Mouse (Mus musculus) hindbrain, embryonic 10.5 days (tissue): ENCODE measurements around the gene Proca1. TPM values are rescaled to one million over a fixed set of nuclear protein-coding genes. Genes with fewer than 3 reads are reported as not detected.

ENCODE experiments used
- DNase-seq: peaks from one replicate; pipeline ENCODE4 v3.0.0-alpha.2; 2017; ENCODE audit warnings: low spot score
- H3K27ac ChIP-seq: fragments of 300-500 bp; sonication (generic); 2 replicates; pipeline ENCODE4 v1.5.1; 2016; ENCODE audit warnings: mild to moderate bottlenecking, moderate library complexity
- H3K27me3 ChIP-seq: fragments of 300-500 bp; sonication (generic); 2 replicates; pipeline ENCODE4 v1.6.1; 2016; ENCODE audit warnings: mild to moderate bottlenecking; ENCODE audit not compliant: poor library complexity, insufficient read depth, severe bottlenecking
- H3K36me3 ChIP-seq: fragments of 300-500 bp; sonication (generic); 2 replicates; pipeline ENCODE4 v1.6.1; 2016; ENCODE audit warnings: mild to moderate bottlenecking, moderate library complexity
- H3K4me1 ChIP-seq: fragments of 300-500 bp; sonication (generic); replicated peaks from 2 replicates; pipeline ENCODE4 v1.6.1; 2016; ENCODE audit warnings: mild to moderate bottlenecking
- H3K4me3 ChIP-seq: fragments of 300-500 bp; sonication (generic); 2 replicates; pipeline ENCODE4 v1.5.1; 2016; ENCODE audit warnings: mild to moderate bottlenecking, moderate library complexity
- H3K9me3 ChIP-seq: fragments of 300-500 bp; sonication (generic); 2 replicates; pipeline ENCODE4 v1.6.1; 2016; ENCODE audit warnings: mild to moderate bottlenecking, moderate library complexity
- WGBS: fragments of 180-500 bp; shearing (Covaris S2); methylation state at CpG from one replicate; pipeline ENCODE4 v1.1.7; 2016; 5-methylcytosine and 5-hydroxymethylcytosine counted together
- polyA plus RNA-seq: library from polyadenylated mRNA; unstranded; fragments of >200 nt; fragmentation: Nextera tagmentation; extraction: Ambion mirVana; gene quantifications from 2 replicates; pipeline ENCODE4 v1.2.1, GENCODE M21; 2016

Proca1 gene
- polyA plus RNA-seq = 1.6 and 1.8 TPM in 2 replicates

- Histone ChIP-seq H3K27me3 (0 out of 2 replicates have a peak, but pooled peaks cover 3% of the 10 kb centered on the region), H3K4me3 (peak within 1 kb of the TSS; percentile 57), H3K9me3 (no peaks in the 10 kb centered on the region), H3K4me1 (peaks cover 42% of the 10 kb centered on the region), H3K36me3 (peaks cover 37% of the 10 kb centered on the region), H3K27ac (no peak within 1 kb of the TSS)
- DNase-seq = no peak
- WGBS = 88% methylated on average over 1 of the region's 1 CpGs
Observed at GRCm38 (mm10) chr11:78193113-78193512, at the start of gene Proca1. Proca1 (plus strand) TSS chr11:78193392.

- Histone ChIP-seq H3K27me3 (no peaks in the 10 kb centered on the region), H3K9me3 (no peaks in the 10 kb centered on the region), H3K27ac (no peak overlapping the region), H3K4me3 (no peak overlapping the region), H3K4me1 (0 out of 2 replicates have a peak, but pooled peaks cover 3% of the 10 kb centered on the region), H3K36me3 (peaks cover 58% of the 10 kb centered on the region)
- 85% methylated on average over 2 of the region's 2 CpGs for WGBS
- no peak for DNase-seq
Observed at GRCm38 (mm10) chr11:78143520-78143919, 49.7 kb upstream of the Proca1 start.

- Histone ChIP-seq H3K4me3 (no peak overlapping the region), H3K27me3 (no peaks in the 10 kb centered on the region), H3K9me3 (no peaks in the 10 kb centered on the region), H3K36me3 (peaks cover 82% of the 10 kb centered on the region), H3K27ac (no peak overlapping the region), H3K4me1 (0 out of 2 replicates have a peak, but pooled peaks cover 3% of the 10 kb centered on the region)
- DNase-seq = no peak
- 92% methylated on average over 5 of the region's 5 CpGs for WGBS
Observed at GRCm38 (mm10) chr11:78146168-78146567, 47.0 kb upstream of the Proca1 start.

- peaks cover 89% of the 10 kb centered on the region for H3K36me3 ChIP-seq
- no peaks in the 10 kb centered on the region for H3K27me3 ChIP-seq
- H3K27ac ChIP-seq = no peak overlapping the region
- 91% methylated on average over 6 of the region's 6 CpGs for WGBS
- no peaks in the 10 kb centered on the region for H3K9me3 ChIP-seq
- no peak overlapping the region for H3K4me3 ChIP-seq
- 0 out of 2 replicates have a peak, but pooled peaks cover 3% of the 10 kb centered on the region for H3K4me1 ChIP-seq
- no peak for DNase-seq
Observed at GRCm38 (mm10) chr11:78146707-78147543, 46.3 kb upstream of the Proca1 start.

- Histone ChIP-seq H3K9me3 (no peaks in the 10 kb centered on the region), H3K4me3 (no peak overlapping the region), H3K4me1 (0 out of 2 replicates have a peak, but pooled peaks cover 5% of the 10 kb centered on the region), H3K27me3 (no peaks in the 10 kb centered on the region), H3K36me3 (peaks cover 97% of the 10 kb centered on the region), H3K27ac (no peak overlapping the region)
- DNase-seq = no peak
- WGBS = 31% methylated on average over 1 of the region's 1 CpGs
Observed at GRCm38 (mm10) chr11:78151161-78151560, 42.0 kb upstream of the Proca1 start.

- H3K36me3 ChIP-seq = peaks cover 97% of the 10 kb centered on the region
- 82% methylated on average over 9 of the region's 9 CpGs for WGBS
- H3K27ac ChIP-seq = no peak overlapping the region
Observed at GRCm38 (mm10) chr11:78152299-78153231, 40.6 kb upstream of the Proca1 start.

GRCm38 (mm10) chr11:78153778-78154177 is 39.4 kb upstream of the Proca1 start:
- Histone ChIP-seq H3K4me3 (no peak overlapping the region), H3K36me3 (peaks cover 99% of the 10 kb centered on the region), H3K27ac (no peak overlapping the region), H3K4me1 (0 out of 2 replicates have a peak, but pooled peaks cover 9% of the 10 kb centered on the region), H3K27me3 (no peaks in the 10 kb centered on the region), H3K9me3 (no peaks in the 10 kb centered on the region)
- 86% methylated on average over 13 of the region's 13 CpGs for WGBS
- DNase-seq = no peak

More at GRCm38 (mm10) chr11:78152299-78153231, 40.6 kb upstream of the Proca1 start:
- no peak overlapping the region for H3K4me3 ChIP-seq
- no peak for DNase-seq
- no peaks in the 10 kb centered on the region for H3K27me3 ChIP-seq
- 0 out of 2 replicates have a peak, but pooled peaks cover 6% of the 10 kb centered on the region for H3K4me1 ChIP-seq
- no peaks in the 10 kb centered on the region for H3K9me3 ChIP-seq

- 81% methylated on average over 5 of the region's 5 CpGs for WGBS
- Histone ChIP-seq H3K9me3 (no peaks in the 10 kb centered on the region), H3K36me3 (peaks cover 99% of the 10 kb centered on the region), H3K27ac (no peak overlapping the region), H3K4me3 (no peak overlapping the region), H3K4me1 (peaks cover 18% of the 10 kb centered on the region), H3K27me3 (no peaks in the 10 kb centered on the region)
- DNase-seq = no peak
Observed at GRCm38 (mm10) chr11:78155674-78156073, 37.5 kb upstream of the Proca1 start.

GRCm38 (mm10) chr11:78156156-78156699 is 37.0 kb upstream of the Proca1 start:
- no peak for DNase-seq
- Histone ChIP-seq H3K4me3 (no peak overlapping the region), H3K27ac (no peak overlapping the region), H3K36me3 (peaks cover 99% of the 10 kb centered on the region), H3K9me3 (no peaks in the 10 kb centered on the region), H3K4me1 (peaks cover 23% of the 10 kb centered on the region), H3K27me3 (no peaks in the 10 kb centered on the region)
- WGBS = 80% methylated on average over 6 of the region's 6 CpGs

- 32% methylated on average over 2 of the region's 2 CpGs for WGBS
- H3K36me3 ChIP-seq = peaks cover 96% of the 10 kb centered on the region
- peak overlapping the region; percentile 12; the same call in 1 of the 2 replicates for H3K4me3 ChIP-seq
- peak; percentile 75 for DNase-seq
- H3K4me1 ChIP-seq = peaks cover 45% of the 10 kb centered on the region
- H3K9me3 ChIP-seq = no peaks in the 10 kb centered on the region
- H3K27ac ChIP-seq = no peak overlapping the region
- no peaks in the 10 kb centered on the region for H3K27me3 ChIP-seq
Observed at GRCm38 (mm10) chr11:78159096-78159495, 34.1 kb upstream of the Proca1 start.

GRCm38 (mm10) chr11:78159557-78159956 is 33.6 kb upstream of the Proca1 start:
- no peaks in the 10 kb centered on the region for H3K9me3 ChIP-seq
- no peak overlapping the region for H3K27ac ChIP-seq
- whole genome bisulfite sequencing = 83% methylated on average over 7 of the region's 7 CpGs
- H3K4me3 ChIP-seq = peak overlapping the region; percentile 12; the same call in 1 of the 2 replicates
- no peak for DNase-seq
- H3K4me1 ChIP-seq = peaks cover 45% of the 10 kb centered on the region
- H3K27me3 ChIP-seq = no peaks in the 10 kb centered on the region
- H3K36me3 ChIP-seq = peaks cover 91% of the 10 kb centered on the region

GRCm38 (mm10) chr11:78160171-78160570 is 33.0 kb upstream of the Proca1 start:
- H3K27ac ChIP-seq = no peak overlapping the region
- no peaks in the 10 kb centered on the region for H3K9me3 ChIP-seq
- H3K27me3 ChIP-seq = no peaks in the 10 kb centered on the region
- peaks cover 45% of the 10 kb centered on the region for H3K4me1 ChIP-seq
- no peak overlapping the region for H3K4me3 ChIP-seq
- WGBS = 91% methylated on average over 18 of the region's 18 CpGs
- no peak for DNase-seq
- peaks cover 85% of the 10 kb centered on the region for H3K36me3 ChIP-seq
